Mouse (Mus musculus): ENCODE results near the gene Il9r. TPM values are rescaled to one million over a fixed set of nuclear protein-coding genes. Genes with fewer than 3 reads are reported as not detected.
A peak's percentile ranks its signal among the peaks of the same experiment; 100 is the strongest.

Gene Il9r
- polyA plus RNA-seq (2015; fragmentation: Nextera tagmentation; extraction: Ambion mirVana): 0.31 and 0.43 TPM in 2 replicates

GRCm38 (mm10) chr11:32200075-32200601, at the start of gene Il9r:
Il9r (minus strand) TSS chr11:32200279.
- Histone ChIP-seq H3K9me3 (no peaks in the 10 kb centered on the region), H3K4me3 (no peak within 1 kb of the TSS), H3K27me3 (peaks cover 10% of the 10 kb centered on the region; the same call in 1 of the 2 replicates), H3K27ac (no peak within 1 kb of the TSS), H3K4me2 (no peak within 1 kb of the TSS), H3K4me1 (0 out of 2 replicates have a peak, but pooled peaks cover 5% of the 10 kb centered on the region), H3K36me3 (no peaks in the 10 kb centered on the region), H3K9ac (no peak within 1 kb of the TSS)
- 73% methylated on average over 10 of the region's 10 CpGs for WGBS
- no peak for ATAC-seq (ENCODE audit: insufficient number of reproducible peaks, insufficient read depth, low FRiP score, low TSS enrichment, low read depth)

GRCm38 (mm10) chr11:32248350-32248749, 48.3 kb upstream of the Il9r start:
- no peak overlapping the region for H3K27ac ChIP-seq
- H3K36me3 ChIP-seq: peaks cover 74% of the 10 kb centered on the region
- H3K4me2 ChIP-seq: no peak overlapping the region

GRCm38 (mm10) chr11:32247068-32247467, 47.0 kb upstream of the Il9r start:
- Histone ChIP-seq H3K9me3 (no peaks in the 10 kb centered on the region), H3K9ac (no peak overlapping the region), H3K27ac (no peak overlapping the region), H3K27me3 (no peaks in the 10 kb centered on the region), H3K4me2 (no peak overlapping the region), H3K4me1 (peaks cover 12% of the 10 kb centered on the region), H3K36me3 (peaks cover 65% of the 10 kb centered on the region), H3K4me3 (no peak overlapping the region)
- ATAC-seq (ENCODE audit: insufficient number of reproducible peaks, insufficient read depth, low FRiP score, low TSS enrichment, low read depth): no peak

More at GRCm38 (mm10) chr11:32248350-32248749, 48.3 kb upstream of the Il9r start:
- ATAC-seq (ENCODE audit: insufficient number of reproducible peaks, insufficient read depth, low FRiP score, low TSS enrichment, low read depth): no peak
- Histone ChIP-seq H3K27me3 (no peaks in the 10 kb centered on the region), H3K9me3 (no peaks in the 10 kb centered on the region), H3K4me3 (no peak overlapping the region), H3K9ac (no peak overlapping the region), H3K4me1 (peaks cover 12% of the 10 kb centered on the region)
- WGBS: 79% methylated on average over 3 of the region's 3 CpGs

- Histone ChIP-seq H3K9me3 (no peaks in the 10 kb centered on the region), H3K27ac (no peak overlapping the region), H3K4me1 (peaks cover 12% of the 10 kb centered on the region), H3K27me3 (no peaks in the 10 kb centered on the region), H3K4me3 (no peak overlapping the region), H3K9ac (no peak overlapping the region), H3K36me3 (peaks cover 75% of the 10 kb centered on the region), H3K4me2 (no peak overlapping the region)
- 93% methylated on average over 6 of the region's 6 CpGs for WGBS
- no peak for ATAC-seq (ENCODE audit: insufficient number of reproducible peaks, insufficient read depth, low FRiP score, low TSS enrichment, low read depth)
Observed at GRCm38 (mm10) chr11:32245614-32246013, 45.5 kb upstream of the Il9r start.

- H3K4me2 ChIP-seq: no peak overlapping the region
- H3K9ac ChIP-seq: no peak overlapping the region; the same call in 1 of the 2 replicates
- no peak for ATAC-seq (ENCODE audit: insufficient number of reproducible peaks, insufficient read depth, low FRiP score, low TSS enrichment, low read depth)
- WGBS: 83% methylated on average over 1 of the region's 1 CpGs
- H3K4me3 ChIP-seq: no peak overlapping the region
- H3K27me3 ChIP-seq: no peaks in the 10 kb centered on the region
- H3K9me3 ChIP-seq: no peaks in the 10 kb centered on the region
- H3K36me3 ChIP-seq: peaks cover 76% of the 10 kb centered on the region
- H3K27ac ChIP-seq: peak overlapping the region; percentile 71; the same call in 1 of the 2 replicates
- H3K4me1 ChIP-seq: peaks cover 12% of the 10 kb centered on the region
Observed at GRCm38 (mm10) chr11:32244617-32245016, 44.5 kb upstream of the Il9r start.

GRCm38 (mm10) chr11:32244064-32244463, 44.0 kb upstream of the Il9r start:
- Histone ChIP-seq H3K27me3 (no peaks in the 10 kb centered on the region), H3K9ac (no peak overlapping the region), H3K36me3 (peaks cover 75% of the 10 kb centered on the region), H3K9me3 (no peaks in the 10 kb centered on the region), H3K4me3 (no peak overlapping the region), H3K4me2 (no peak overlapping the region), H3K4me1 (peaks cover 12% of the 10 kb centered on the region), H3K27ac (peak overlapping the region; percentile 71)
- ATAC-seq (ENCODE audit: insufficient number of reproducible peaks, insufficient read depth, low FRiP score, low TSS enrichment, low read depth): no peak
- 71% methylated on average over 3 of the region's 3 CpGs for WGBS

GRCm38 (mm10) chr11:32243205-32243955, 43.3 kb upstream of the Il9r start:
- Histone ChIP-seq H3K27me3 (no peaks in the 10 kb centered on the region), H3K4me2 (no peak overlapping the region), H3K9me3 (no peaks in the 10 kb centered on the region), H3K4me1 (peaks cover 12% of the 10 kb centered on the region), H3K9ac (0 out of 2 replicates have a peak overlapping the region, but pooled peaks have one; percentile 27), H3K27ac (0 out of 2 replicates have a peak overlapping the region, but pooled peaks have one; percentile 45), H3K36me3 (peaks cover 72% of the 10 kb centered on the region), H3K4me3 (no peak overlapping the region)
- WGBS: 51% methylated on average over 7 of the region's 7 CpGs
- no peak for ATAC-seq (ENCODE audit: insufficient number of reproducible peaks, insufficient read depth, low FRiP score, low TSS enrichment, low read depth)

- Histone ChIP-seq H3K4me2 (no peak overlapping the region), H3K27me3 (no peaks in the 10 kb centered on the region), H3K4me3 (no peak overlapping the region), H3K9me3 (no peaks in the 10 kb centered on the region), H3K36me3 (peaks cover 70% of the 10 kb centered on the region), H3K4me1 (peaks cover 12% of the 10 kb centered on the region), H3K9ac (no peak overlapping the region), H3K27ac (no peak overlapping the region)
- no peak for ATAC-seq (ENCODE audit: insufficient number of reproducible peaks, insufficient read depth, low FRiP score, low TSS enrichment, low read depth)
- 80% methylated on average over 3 of the region's 3 CpGs for WGBS
Observed at GRCm38 (mm10) chr11:32242209-32242608, 42.1 kb upstream of the Il9r start.

GRCm38 (mm10) chr11:32241391-32241790, 41.3 kb upstream of the Il9r start:
- no peaks in the 10 kb centered on the region for H3K27me3 ChIP-seq
- H3K4me2 ChIP-seq: no peak overlapping the region
- no peak for ATAC-seq (ENCODE audit: insufficient number of reproducible peaks, insufficient read depth, low FRiP score, low TSS enrichment, low read depth)
- H3K4me3 ChIP-seq: no peak overlapping the region
- peaks cover 69% of the 10 kb centered on the region for H3K36me3 ChIP-seq
- H3K4me1 ChIP-seq: peaks cover 19% of the 10 kb centered on the region
- H3K9me3 ChIP-seq: no peaks in the 10 kb centered on the region
- peak overlapping the region; percentile 49 for H3K9ac ChIP-seq
- H3K27ac ChIP-seq: no peak overlapping the region

GRCm38 (mm10) chr11:32238093-32238860, 38.2 kb upstream of the Il9r start:
- Histone ChIP-seq H3K36me3 (peaks cover 63% of the 10 kb centered on the region), H3K9me3 (no peaks in the 10 kb centered on the region), H3K9ac (no peak overlapping the region), H3K4me2 (no peak overlapping the region), H3K4me1 (peaks cover 28% of the 10 kb centered on the region), H3K4me3 (no peak overlapping the region), H3K27me3 (no peaks in the 10 kb centered on the region), H3K27ac (no peak overlapping the region)
- WGBS: 68% methylated on average over 5 of the region's 5 CpGs
- ATAC-seq (ENCODE audit: insufficient number of reproducible peaks, insufficient read depth, low FRiP score, low TSS enrichment, low read depth): no peak

- H3K4me1 ChIP-seq: peaks cover 28% of the 10 kb centered on the region
- 97% methylated on average over 3 of the region's 3 CpGs for WGBS
- no peak overlapping the region for H3K4me2 ChIP-seq
- no peaks in the 10 kb centered on the region for H3K9me3 ChIP-seq
- peaks cover 72% of the 10 kb centered on the region for H3K36me3 ChIP-seq
- ATAC-seq (ENCODE audit: insufficient number of reproducible peaks, insufficient read depth, low FRiP score, low TSS enrichment, low read depth): no peak
- no peak overlapping the region for H3K27ac ChIP-seq
- no peaks in the 10 kb centered on the region for H3K27me3 ChIP-seq
- H3K4me3 ChIP-seq: no peak overlapping the region
- no peak overlapping the region for H3K9ac ChIP-seq
Observed at GRCm38 (mm10) chr11:32237411-32237795, 37.3 kb upstream of the Il9r start.
